Mouse (Mus musculus) kidney, adult 2 months (tissue): ENCODE results near the gene Hapln2. TPM values are rescaled to one million over a fixed set of nuclear protein-coding genes. Genes with fewer than 3 reads are reported as not detected.
A peak's percentile ranks its signal among the peaks of the same experiment; 100 is the strongest.

ENCODE experiments used
- DNase-seq: peaks from one replicate; pipeline ENCODE4 v3.0.0; 2021
- H3K27ac ChIP-seq: fragments of 200-500 bp; 2 replicates; pipeline ENCODE4 v1.5.1; 2012; ENCODE audit warnings: low read depth, low read length, control low read depth, inconsistent platforms; ENCODE audit not compliant: insufficient read depth
- H3K27me3 ChIP-seq: fragments of 200-500 bp; replicated peaks from 2 replicates; pipeline ENCODE4 v1.6.1; 2012; ENCODE audit warnings: mild to moderate bottlenecking, moderate library complexity, low read length, inconsistent platforms; ENCODE audit not compliant: control insufficient read depth, insufficient read depth
- H3K36me3 ChIP-seq: fragments of 200-500 bp; 2 replicates; pipeline ENCODE4 v1.6.1; 2012; ENCODE audit warnings: mild to moderate bottlenecking, moderate library complexity, low read length, inconsistent platforms; ENCODE audit not compliant: control insufficient read depth, insufficient read depth
- H3K4me1 ChIP-seq: fragments of 200-500 bp; 2 replicates; pipeline ENCODE4 v1.6.1; 2011; ENCODE audit warnings: low read length; ENCODE audit not compliant: control insufficient read depth, insufficient read depth
- H3K4me3 ChIP-seq: fragments of 200-500 bp; 2 replicates; pipeline ENCODE4 v1.5.1; 2011; ENCODE audit warnings: mild to moderate bottlenecking, low read depth, low read length, control low read depth; ENCODE audit not compliant: insufficient read depth
- CTCF ChIP-seq: fragments of 200-500 bp; conservative IDR thresholded peaks from 2 replicates; pipeline ENCODE4 v1.5.1; 2011; ENCODE audit warnings: low read depth, mild to moderate bottlenecking, control low read depth, low read length, moderate library complexity, mixed read lengths; ENCODE audit not compliant: insufficient read depth, insufficient read length
- POLR2A ChIP-seq: fragments of 200-500 bp; IDR thresholded peaks from one replicate; pipeline ENCODE4 v1.6.1; 2011; ENCODE audit warnings: low read depth, low read length, control low read depth
- WGBS: fragments of 180-500 bp; shearing (Covaris S2); methylation state at CpG from one replicate; pipeline ENCODE4 v1.1.7; 2018; 5-methylcytosine and 5-hydroxymethylcytosine counted together
- polyA plus RNA-seq: library from polyadenylated mRNA; depleted of rRNA; stranded (reverse); fragments of >200 nt; gene quantifications from 2 replicates; pipeline ENCODE4 v1.2.3, GENCODE M21; 2012

The Hapln2 gene
- polyA plus RNA-seq, 1 experiment = not detected

GRCm38 (mm10) chr3:87983627-87984026, 43.8 kb downstream of the Hapln2 start:
- no peak for DNase-seq
- Histone ChIP-seq H3K4me1 (0 out of 2 replicates have a peak, but pooled peaks cover 12% of the 10 kb centered on the region), H3K4me3 (no peak overlapping the region), H3K27me3 (no peaks in the 10 kb centered on the region), H3K27ac (no peak overlapping the region), H3K36me3 (no peaks in the 10 kb centered on the region)
- no peak for TF ChIP-seq CTCF
- no peak for TF ChIP-seq POLR2A
- 63% methylated on average over 6 of the region's 6 CpGs for WGBS

GRCm38 (mm10) chr3:87982836-87983601, 44.4 kb downstream of the Hapln2 start:
- Histone ChIP-seq H3K27me3 (no peaks in the 10 kb centered on the region), H3K27ac (peak overlapping the region; percentile 66), H3K36me3 (no peaks in the 10 kb centered on the region), H3K4me3 (no peak overlapping the region), H3K4me1 (0 out of 2 replicates have a peak, but pooled peaks cover 12% of the 10 kb centered on the region)
- WGBS = 21% methylated on average over 13 of the region's 13 CpGs
- peak; percentile 86 for DNase-seq
- TF ChIP-seq POLR2A (no peak), CTCF (no peak)

- peak; percentile 88 for DNase-seq
- 37% methylated on average over 12 of the region's 12 CpGs for WGBS
- no peak overlapping the region for H3K4me3 ChIP-seq
These were observed 45.2 kb downstream of the Hapln2 start for GRCm38 (mm10) chr3:87981894-87982835.

DNA sequence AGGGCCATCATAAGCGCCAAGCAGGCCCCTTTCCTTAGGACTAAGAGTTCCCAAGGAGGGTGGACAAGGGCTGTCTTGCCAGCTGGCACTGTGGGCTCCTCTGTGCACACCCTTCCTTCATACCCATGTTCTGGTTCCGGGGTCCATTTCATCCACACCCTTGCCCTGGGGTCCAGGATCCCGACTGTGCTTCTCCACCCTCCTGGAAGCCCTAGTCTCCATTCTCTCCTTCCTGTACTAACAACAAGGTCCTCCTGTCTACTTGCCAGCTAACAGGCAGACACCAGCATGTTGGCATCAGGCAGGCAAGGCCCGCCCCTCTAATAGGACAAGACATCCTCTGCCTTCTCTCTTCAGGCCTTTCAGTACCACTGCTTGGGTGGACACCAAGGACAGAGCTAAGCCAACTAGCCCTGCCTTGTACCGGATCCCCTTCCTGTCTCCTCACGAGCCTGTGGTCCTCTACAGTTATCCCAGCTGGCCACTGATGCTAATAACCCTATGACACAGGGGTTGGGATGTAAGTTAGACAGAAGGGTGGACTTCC, 46.1 kb downstream of the Hapln2 start:
- DNase-seq = no peak
- Histone ChIP-seq H3K27ac (no peak overlapping the region; the same call in 1 of the 2 replicates), H3K36me3 (no peaks in the 10 kb centered on the region), H3K4me3 (no peak overlapping the region), H3K4me1 (0 out of 2 replicates have a peak, but pooled peaks cover 7% of the 10 kb centered on the region), H3K27me3 (no peaks in the 10 kb centered on the region)
- 81% methylated on average over 6 of the region's 6 CpGs for WGBS
- TF ChIP-seq CTCF (no peak), POLR2A (no peak)

More at GRCm38 (mm10) chr3:87981894-87982835, 45.2 kb downstream of the Hapln2 start:
- Histone ChIP-seq H3K27ac (peak overlapping the region; percentile 66), H3K4me1 (0 out of 2 replicates have a peak, but pooled peaks cover 12% of the 10 kb centered on the region), H3K36me3 (no peaks in the 10 kb centered on the region), H3K27me3 (no peaks in the 10 kb centered on the region)
- no peak for TF ChIP-seq POLR2A
- no peak for TF ChIP-seq CTCF

- H3K27ac ChIP-seq = no peak overlapping the region
- no peak for DNase-seq
- 0 out of 2 replicates have a peak, but pooled peaks cover 6% of the 10 kb centered on the region for H3K4me1 ChIP-seq
- WGBS = 80% methylated on average over 5 of the region's 5 CpGs
- no peak overlapping the region for H3K4me3 ChIP-seq
- no peaks in the 10 kb centered on the region for H3K36me3 ChIP-seq
- H3K27me3 ChIP-seq = no peaks in the 10 kb centered on the region
- no peak for TF ChIP-seq POLR2A
- no peak for TF ChIP-seq CTCF
These were observed 46.7 kb downstream of the Hapln2 start for GRCm38 (mm10) chr3:87980728-87981127.

- 67% methylated on average over 3 of the region's 3 CpGs for WGBS
- H3K4me3 ChIP-seq = no peak overlapping the region
- DNase-seq = no peak
- no peak overlapping the region for H3K27ac ChIP-seq
- no peaks in the 10 kb centered on the region for H3K36me3 ChIP-seq
- no peaks in the 10 kb centered on the region for H3K27me3 ChIP-seq
- 0 out of 2 replicates have a peak, but pooled peaks cover 6% of the 10 kb centered on the region for H3K4me1 ChIP-seq
- no peak for TF ChIP-seq CTCF
- TF ChIP-seq POLR2A = no peak
These were observed 47.3 kb downstream of the Hapln2 start for GRCm38 (mm10) chr3:87980085-87980484.
